Mouse (Mus musculus) fat pad, adult 2 months (tissue): Measurements from ENCODE around the gene Rabep1.

Source experiments
- DNase-seq: peaks from one replicate; pipeline ENCODE4 v3.0.0-alpha.2; 2011; ENCODE audit warnings: low read depth, low spot score; ENCODE audit errors: extremely low read depth

The Rabep1 gene

DNA sequence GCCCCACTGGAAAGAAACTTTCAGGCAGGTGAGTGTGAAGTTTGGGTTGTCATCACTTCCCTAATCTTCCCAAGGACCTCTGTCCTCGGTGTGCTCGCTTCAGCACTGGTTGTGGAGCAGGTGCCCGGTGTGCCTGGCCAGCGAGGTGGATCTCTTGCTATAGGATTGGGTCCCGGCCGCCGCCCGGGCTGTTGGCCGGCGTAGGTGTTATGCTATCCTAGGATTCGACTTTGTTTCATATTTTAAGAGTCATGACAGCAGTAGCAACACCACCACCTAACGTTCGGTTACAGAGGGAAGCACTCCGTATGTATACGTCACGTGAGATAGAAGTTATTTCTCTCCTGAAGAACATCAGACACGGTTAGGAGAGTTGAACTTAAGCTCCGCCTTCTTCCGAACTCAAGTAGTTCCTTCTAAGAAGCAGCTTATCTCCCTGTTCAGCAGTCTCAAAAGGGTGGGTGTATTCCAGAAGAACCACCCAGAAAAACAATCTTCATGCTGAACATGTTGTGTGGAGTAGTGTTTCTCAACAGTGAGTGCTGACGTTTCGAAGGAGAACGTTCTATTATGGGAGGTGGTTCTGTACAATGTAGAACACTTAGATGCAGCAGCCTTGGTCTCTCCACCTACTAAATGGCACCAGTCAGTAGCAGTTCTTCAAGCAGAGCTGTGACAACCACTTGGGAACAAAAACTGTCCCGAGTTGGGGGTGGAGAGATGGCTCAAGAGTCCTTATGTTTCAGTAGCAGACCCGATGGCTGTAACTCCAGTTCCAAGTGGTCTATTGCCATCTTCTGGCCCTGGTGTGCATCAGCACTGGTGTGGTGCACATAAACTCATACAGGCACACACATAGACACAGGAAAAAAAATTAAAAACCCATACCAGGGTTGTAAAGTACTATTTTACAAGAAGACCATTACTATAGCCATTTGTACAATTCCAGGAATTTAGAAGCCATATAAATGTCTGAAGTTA lies 126.3 kb downstream of the Rabep1 start:
- no peak for DNase-seq

GRCm38 (mm10) chr11:70972586-70972985 lies 128.0 kb downstream of the Rabep1 start:
- no peak for DNase-seq

DNA sequence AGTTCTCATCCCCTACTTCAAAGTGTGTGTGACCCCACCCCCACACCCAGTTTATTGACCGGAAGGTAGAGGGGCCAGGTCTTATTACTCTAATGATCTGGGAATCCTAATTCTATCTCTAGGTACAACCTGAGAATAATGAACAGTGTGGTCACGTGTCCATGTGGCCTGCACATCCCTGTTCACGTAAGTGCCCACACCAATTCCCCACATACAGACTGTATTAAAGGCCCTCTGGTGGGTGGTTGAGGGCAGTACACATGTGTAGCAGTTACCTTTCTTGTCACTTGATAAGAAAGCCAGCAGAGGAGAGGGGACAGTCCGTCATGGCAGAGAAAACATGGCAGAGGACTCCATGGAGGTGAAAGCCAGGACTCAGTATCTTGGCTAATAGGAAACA lies 129.4 kb downstream of the Rabep1 start:
- DNase-seq: no peak

DNA sequence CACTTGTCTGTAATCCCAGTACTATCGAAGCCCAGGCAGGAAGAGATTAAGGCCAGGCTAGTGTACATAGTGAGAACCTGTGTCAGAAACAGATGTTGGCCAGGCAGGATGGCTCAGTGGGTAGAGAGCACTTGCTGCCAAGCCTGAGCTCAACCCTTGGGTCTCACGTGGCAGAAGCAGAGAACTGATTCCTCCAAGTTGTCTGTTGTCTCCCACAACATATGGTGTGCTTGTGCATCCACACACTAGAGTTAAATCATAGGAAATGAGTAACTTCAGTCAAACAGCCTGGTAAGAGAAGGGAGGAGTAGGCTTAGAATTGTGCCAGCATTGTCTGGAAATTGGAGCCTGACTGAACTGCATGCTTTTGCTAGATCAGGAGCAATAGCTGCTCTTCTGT lies 130.6 kb downstream of the Rabep1 start:
- no peak for DNase-seq

- no peak for DNase-seq
Measured at GRCm38 (mm10) chr11:70977293-70977692, 132.7 kb downstream of the Rabep1 start.

DNA sequence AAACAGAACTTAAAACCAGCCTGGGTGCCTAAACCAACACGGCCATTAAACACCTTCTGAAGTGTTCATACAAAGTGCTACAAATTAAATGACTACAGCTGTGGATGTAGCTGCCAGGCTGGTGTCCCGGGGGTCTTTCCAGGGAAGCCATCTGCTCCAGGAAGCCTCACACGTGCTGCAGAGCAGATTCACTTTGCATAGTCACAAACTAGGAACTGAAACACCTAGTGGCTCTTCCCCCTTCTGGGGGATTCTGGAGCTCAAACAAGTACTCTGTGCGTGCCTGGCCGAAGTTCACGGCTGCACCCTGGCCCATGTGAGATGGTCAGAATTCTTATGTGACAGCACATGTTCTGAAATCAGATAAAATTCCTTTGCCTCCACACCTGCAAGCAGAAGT lies 135.7 kb downstream of the Rabep1 start:
- no peak for DNase-seq

- no peak for DNase-seq
Measured at GRCm38 (mm10) chr11:70980751-70981510, 136.4 kb downstream of the Rabep1 start.

- no peak for DNase-seq
Measured at GRCm38 (mm10) chr11:70982030-70982429, 137.5 kb downstream of the Rabep1 start.

DNA sequence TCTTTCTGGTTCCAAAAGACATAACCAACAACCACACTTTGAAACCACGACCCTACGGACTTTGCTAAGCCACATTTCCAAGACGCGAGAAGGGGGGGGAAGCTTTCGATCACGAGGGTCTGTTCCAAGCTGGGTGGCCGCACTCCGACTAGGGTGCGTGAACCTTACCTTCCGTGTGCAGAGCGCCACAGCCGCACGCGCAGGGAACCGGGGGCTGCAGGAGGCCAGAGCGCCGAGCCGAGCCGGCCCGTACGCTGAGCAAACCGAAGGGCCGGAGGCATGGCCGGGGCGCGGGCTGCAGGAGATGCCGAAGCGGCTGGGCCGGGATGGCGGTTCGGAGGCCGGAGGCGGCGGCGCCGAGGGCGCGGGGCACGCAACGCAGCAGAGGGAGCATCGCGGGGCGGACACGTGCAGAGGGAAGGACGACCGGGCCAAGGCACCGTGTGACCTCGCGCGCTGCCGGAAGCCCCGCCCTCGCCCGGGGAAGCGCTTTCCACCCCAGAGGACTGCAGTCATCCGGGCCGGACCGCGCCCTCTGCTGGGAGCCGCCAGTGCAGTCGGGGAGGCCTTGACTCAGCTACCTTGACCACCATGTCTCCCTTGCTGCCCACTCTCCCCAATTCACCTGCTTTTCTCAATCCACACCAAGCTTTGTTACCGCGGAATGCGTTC lies 138.1 kb downstream of the Rabep1 start, which contains the start of gene C1qbp:
Gene C1qbp (minus strand): TSS at position 470 of the 672 bp plus-strand sequence.
- DNase-seq: no peak
